Mouse (Mus musculus) megakaryocyte-erythroid progenitor cell, adult 5-6 weeks (primary cell): ENCODE data around the gene Vps51. TPM values are rescaled to one million over a fixed set of nuclear protein-coding genes. Genes with fewer than 3 reads are reported as not detected.

Experiments
- ATAC-seq: replicated peaks from 2 replicates; pipeline ENCODE4 v1.8.0; 2016; ENCODE audit warnings: mild to moderate bottlenecking, inconsistent platforms; ENCODE audit not compliant: severe bottlenecking, poor library complexity, low FRiP score, low TSS enrichment
- total RNA-seq, 2 experiments: library from RNA; stranded (forward) in 1 of 2; stranded (reverse) in 1 of 2; fragments of 200-1000, 215-1000 nt in 1 of 2; fragments of >200 nt in 1 of 2; fragmentation: Nextera tagmentation in 1 of 2; gene quantifications; 2 replicates each; pipeline ENCODE4 v1.2.3; 2014 to 2017

The Vps51 gene
- total RNA-seq (2014; fragmentation: Nextera tagmentation) (45.2 and 61.4 TPM in 2 replicates), total RNA-seq (2017) (33.9 and 40.6 TPM in 2 replicates)

- peak; percentile 98 for ATAC-seq
These were observed at the start of gene Vps51 for GRCm38 (mm10) chr19:6076564-6077393. Gene Vps51, minus strand, starts transcription at chr19:6077231.

GRCm38 (mm10) chr19:6126289-6126688 is 49.3 kb upstream of the Vps51 start:
- 0 out of 2 replicates have a peak, but pooled peaks have one; percentile 16 for ATAC-seq

DNA sequence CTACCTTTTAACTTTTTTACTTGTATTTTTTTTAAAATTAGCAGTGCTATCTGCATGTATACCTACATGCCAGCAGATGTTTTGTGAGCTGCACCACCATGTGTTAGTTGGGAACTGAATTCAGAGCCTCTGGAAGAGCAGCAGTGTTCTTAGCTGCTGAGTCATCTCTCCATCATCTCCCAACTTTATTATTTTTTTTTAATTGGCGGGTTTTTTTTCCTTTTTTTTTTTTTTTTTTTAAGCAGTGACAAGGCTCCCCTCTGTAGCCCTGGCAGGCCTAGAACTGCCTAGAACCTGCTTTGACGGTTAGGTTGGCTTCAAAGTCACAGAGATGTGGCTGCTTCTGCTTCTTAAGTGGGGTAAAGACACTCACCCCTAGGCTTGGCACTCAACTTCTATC is 47.9 kb upstream of the Vps51 start:
- no peak for ATAC-seq

GRCm38 (mm10) chr19:6123330-6123729 is 46.3 kb upstream of the Vps51 start:
- no peak for ATAC-seq

DNA sequence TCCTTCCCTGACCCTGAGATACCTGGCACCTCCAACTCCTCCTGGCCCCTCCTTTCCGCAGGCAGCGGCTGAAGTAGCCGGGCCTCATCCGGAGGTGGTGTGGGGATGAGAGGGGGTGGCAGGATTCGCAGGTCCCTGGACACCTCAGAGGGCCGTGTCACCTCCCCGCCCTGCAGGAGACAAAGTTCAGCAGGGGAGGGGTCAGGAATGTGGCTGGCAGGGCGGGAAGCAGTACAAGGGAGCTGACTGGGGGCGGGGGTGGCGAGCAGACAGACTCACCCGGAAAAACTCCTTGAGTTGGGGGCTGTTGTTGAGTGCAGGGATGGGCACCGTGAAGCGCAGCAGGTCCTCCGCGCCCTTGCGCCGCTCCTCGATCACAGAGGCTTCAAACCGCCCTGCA is 44.7 kb upstream of the Vps51 start:
- ATAC-seq, result no peak

- ATAC-seq, result no peak
These were observed 41.7 kb upstream of the Vps51 start for GRCm38 (mm10) chr19:6118677-6119185.

GRCm38 (mm10) chr19:6117986-6118676 is 41.1 kb upstream of the Vps51 start, which contains the start of gene Sac3d1:
Gene Sac3d1, minus strand, starts transcription at chr19:6118650.
- ATAC-seq, result peak; percentile 74

DNA sequence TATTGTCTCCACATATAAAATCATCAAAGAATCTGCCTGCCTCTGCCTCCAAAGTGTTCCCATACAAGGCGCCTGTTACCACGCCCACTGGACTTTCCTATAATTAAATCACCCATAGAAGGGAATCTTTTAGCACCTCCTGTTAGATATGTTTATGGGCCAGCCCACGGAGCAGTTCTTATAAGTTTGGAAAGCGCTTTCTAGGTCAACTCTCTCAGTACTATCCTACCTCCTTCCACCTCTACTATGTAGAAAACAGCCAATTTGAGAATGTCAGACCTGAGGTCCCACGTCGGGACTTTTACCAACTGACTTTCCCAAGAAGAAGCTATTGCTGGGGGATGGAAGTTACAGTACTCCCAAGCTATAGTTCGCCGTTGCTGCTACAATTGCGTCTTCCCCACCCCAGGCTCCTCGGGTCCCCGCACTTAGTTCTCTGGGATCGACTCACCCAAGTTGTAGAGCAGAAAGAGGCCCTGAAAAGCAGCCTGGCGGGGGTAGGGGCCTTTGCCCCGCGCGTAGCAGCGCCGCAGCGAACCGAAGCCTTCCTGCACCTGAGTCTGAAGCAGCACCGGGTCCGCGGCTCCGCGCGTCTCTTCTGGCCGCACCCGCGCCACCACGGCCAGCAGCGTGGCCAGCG is 40.4 kb upstream of the Vps51 start:
- no peak for ATAC-seq

DNA sequence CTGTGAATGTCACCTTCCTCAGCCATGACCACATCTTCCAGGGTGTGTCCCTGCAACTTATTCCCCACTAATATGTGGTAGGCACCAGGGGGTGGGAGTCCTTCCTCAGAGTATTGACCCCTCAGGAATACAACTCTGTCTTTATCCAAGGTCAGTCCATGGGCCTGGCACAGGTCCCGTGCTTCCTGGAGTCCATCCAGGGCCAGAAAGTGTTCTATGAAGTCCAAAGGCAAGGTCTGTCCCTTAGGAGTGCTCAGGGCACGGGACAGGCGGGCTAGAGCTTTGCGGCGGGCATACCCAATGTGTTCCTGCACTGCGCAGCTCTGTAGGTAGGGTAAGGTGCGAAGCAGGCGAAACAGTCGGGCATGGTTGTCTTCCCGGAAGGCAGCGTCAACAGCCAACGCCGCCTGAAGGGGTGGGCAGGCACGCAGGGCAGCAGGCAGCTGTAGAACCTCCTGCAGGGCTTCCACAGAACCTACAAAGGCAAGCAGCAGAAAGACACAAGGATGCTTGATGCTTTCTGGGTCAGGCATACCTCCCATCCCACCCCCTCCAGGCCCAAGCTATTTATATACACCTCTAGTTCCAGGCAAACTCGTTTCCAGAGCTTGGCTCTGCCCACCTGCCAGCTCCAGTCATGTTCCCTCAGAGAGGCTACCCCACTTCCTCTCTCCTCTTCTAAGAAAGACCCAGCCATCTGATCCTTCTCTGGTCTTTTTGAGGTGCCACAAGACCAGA is 39.3 kb upstream of the Vps51 start:
- ATAC-seq, result no peak

DNA sequence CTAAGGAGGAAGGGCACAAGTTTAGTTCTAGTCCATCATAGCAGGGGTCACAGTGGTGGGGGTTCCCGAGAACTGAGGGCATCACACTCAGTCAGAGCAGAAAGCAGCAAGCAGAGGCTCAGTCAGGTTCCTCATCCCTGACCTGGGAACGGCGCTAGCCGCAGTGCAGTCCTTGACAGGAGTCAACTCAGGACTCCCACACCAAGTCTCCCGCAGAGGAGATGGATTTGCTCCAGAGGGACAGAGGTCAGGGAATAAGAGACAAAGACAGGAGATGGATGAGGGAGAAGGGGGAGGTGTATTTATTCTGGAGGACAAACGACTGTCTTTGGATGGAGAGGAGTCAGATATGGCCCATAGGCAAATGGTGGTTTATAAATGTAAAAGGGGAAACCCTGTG is 36.1 kb upstream of the Vps51 start:
- no peak for ATAC-seq

DNA sequence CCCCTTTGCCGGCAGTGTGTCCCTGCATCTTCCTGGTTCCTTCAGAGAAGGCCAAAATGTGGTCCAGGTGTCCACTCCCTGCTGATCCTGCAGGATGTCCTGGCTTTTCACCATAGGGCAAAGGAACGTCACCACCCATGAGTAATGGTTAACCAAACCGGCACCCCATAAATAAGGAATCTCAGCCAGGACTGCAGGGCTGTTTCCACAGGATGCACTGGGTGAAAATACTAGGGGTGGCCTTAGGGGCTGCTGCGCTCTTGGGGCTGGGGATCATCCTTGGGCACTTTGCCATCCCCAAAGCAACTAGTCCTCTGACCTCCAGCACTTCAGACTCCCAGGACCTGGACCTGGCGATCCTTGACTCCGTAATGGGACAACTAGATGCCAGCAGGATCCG is 28.6 kb upstream of the Vps51 start, which contains the start of gene Naaladl1:
TSS of gene Naaladl1 (plus strand) at position 197 of the 400 bp plus-strand sequence.
- ATAC-seq, result no peak

- ATAC-seq, result no peak
These were observed 27.4 kb upstream of the Vps51 start for GRCm38 (mm10) chr19:6104476-6104875.

GRCm38 (mm10) chr19:6102169-6102853 is 25.3 kb upstream of the Vps51 start:
- peak; percentile 68 for ATAC-seq

DNA sequence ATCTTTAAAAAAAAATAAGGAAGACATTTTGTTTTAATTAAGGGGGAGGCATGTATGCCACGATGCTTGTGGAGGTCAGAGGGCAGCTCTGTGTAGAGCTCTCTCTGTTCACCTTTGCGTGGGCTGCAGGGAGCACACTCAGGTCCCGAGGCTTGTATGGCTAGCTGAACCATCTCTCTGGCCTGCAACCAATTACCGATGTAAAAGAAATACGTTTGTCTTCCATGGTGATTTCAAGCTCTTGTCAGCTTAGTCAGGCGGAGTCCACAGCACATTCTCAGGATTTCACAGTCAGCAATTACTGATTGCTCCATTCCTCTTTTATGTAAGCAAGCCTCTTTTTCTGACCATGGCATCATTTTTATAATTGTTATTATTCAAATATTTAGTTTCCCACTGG is 24.2 kb upstream of the Vps51 start:
- ATAC-seq, result no peak

DNA sequence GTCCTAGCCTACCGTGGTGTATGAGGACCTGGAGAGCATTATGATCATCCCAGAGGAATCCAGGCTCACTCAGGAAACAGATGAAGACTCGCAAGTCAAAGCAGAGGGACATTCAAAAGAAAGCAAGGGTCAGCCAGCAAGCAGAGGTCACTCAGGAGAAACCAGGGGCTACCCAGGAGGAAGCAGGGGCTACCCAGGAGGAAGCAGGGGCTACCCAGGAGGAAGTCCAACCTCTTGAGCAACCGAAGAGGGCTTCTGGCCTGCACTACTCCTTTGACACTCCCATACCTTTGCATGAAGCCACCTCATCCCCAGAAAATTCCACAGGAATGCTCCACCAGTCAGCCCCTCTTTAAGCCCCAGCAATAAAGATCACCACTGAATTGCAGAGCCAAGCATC is 20.8 kb upstream of the Vps51 start:
- no peak for ATAC-seq

DNA sequence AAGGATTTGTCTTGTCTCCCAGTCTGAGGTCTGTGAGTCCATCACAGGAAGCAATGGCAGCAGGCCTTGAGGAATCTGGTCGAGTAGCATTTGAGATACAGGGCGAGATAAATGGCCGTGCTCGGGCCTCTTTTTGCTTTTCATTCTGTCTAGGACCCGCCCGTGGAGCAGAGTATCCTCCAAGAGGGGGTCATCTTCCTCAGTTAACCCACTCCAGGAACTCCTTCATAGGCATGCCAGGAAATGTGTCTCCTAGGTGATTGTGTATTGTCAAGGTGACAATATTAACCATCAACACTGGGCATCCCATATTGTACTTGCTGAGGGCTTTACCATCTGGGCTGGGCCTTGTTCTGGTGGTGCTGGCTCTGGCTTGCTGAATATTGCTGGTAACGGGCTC is 17.1 kb upstream of the Vps51 start, which contains the start of gene AC131692.1:
TSS of gene AC131692.1 (plus strand) at position 301 of the 400 bp plus-strand sequence.
- ATAC-seq, result no peak

- no peak for ATAC-seq
These were observed 11.8 kb upstream of the Vps51 start for GRCm38 (mm10) chr19:6088841-6089240.

DNA sequence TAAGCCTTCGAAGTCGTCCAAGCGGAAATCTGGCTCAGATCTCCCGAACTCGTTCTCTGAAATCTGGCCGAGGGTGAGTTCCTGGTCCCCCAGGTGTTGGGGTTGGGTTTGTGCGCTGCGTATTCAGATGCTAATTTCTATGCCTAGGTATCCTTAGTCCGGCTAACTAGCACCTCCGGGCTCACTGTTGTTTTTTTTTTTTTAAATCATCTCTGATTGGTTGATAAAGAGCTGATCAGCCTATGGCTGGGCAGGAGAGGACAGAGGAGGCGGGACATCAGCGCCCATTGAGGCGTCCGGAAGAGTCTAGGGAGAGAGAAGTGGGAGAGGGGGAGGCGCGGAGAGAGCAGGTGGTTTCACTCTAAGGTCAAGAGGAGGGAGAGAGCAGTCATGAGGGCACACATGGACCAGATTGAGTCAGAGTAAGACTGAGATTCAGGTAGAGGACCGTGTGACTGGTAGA is 8.4 kb upstream of the Vps51 start:
- ATAC-seq, result peak; percentile 79
